Mouse (Mus musculus) C2C12 (cell line): ENCODE measurements around the gene Larp1. TPM values are rescaled to one million over a fixed set of nuclear protein-coding genes. Genes with fewer than 3 reads are reported as not detected.

Experiments
- H3K27me3 ChIP-seq: one replicate; pipeline ENCODE4 v1.6.1; 2011; ENCODE audit not compliant: control insufficient read depth, insufficient read depth, insufficient read length
- H3K36me3 ChIP-seq: one replicate; pipeline ENCODE4 v1.6.1; 2011; ENCODE audit not compliant: control insufficient read depth, insufficient read depth
- H3K4me3 ChIP-seq: one replicate; pipeline ENCODE4 v1.5.1; 2011; ENCODE audit warnings: mild to moderate bottlenecking, control low read depth; ENCODE audit not compliant: poor library complexity, insufficient read depth, severe bottlenecking
- H3K79me2 ChIP-seq: one replicate; pipeline ENCODE4 v1.6.1; 2011; ENCODE audit not compliant: control insufficient read depth, insufficient read depth
- H3K79me3 ChIP-seq: one replicate; pipeline ENCODE4 v1.6.1; 2011; ENCODE audit warnings: low read depth, control low read depth
- H3ac ChIP-seq: one replicate; pipeline ENCODE3; 2011; ENCODE audit warnings: low read depth; ENCODE audit not compliant: control insufficient read depth, insufficient read length
- CEBPB ChIP-seq: IDR thresholded peaks from one replicate; pipeline ENCODE4 v1.6.1; 2011; ENCODE audit warnings: low read depth, mild to moderate bottlenecking, control low read depth, moderate library complexity
- CTCF ChIP-seq: IDR thresholded peaks from one replicate; pipeline ENCODE4 v1.5.1; 2011; ENCODE audit not compliant: control insufficient read depth, insufficient read depth, insufficient read length
- FOSL1 ChIP-seq: IDR thresholded peaks from one replicate; pipeline ENCODE4 v1.8.0; 2011; ENCODE audit warnings: mild to moderate bottlenecking, low read length; ENCODE audit not compliant: poor library complexity, insufficient read depth, severe bottlenecking
- MAX ChIP-seq: IDR thresholded peaks from one replicate; pipeline ENCODE4 v1.6.1; 2011; ENCODE audit warnings: mild to moderate bottlenecking, control low read depth
- MYOD1 ChIP-seq: IDR thresholded peaks from one replicate; pipeline ENCODE4 v1.6.1; 2011; ENCODE audit warnings: low read depth; ENCODE audit not compliant: control insufficient read depth, insufficient read length
- MYOG ChIP-seq: IDR thresholded peaks from one replicate; pipeline ENCODE4 v1.6.1; 2011; ENCODE audit not compliant: control insufficient read depth, insufficient read length; ENCODE audit errors: extremely low read depth
- USF1 ChIP-seq: IDR thresholded peaks from one replicate; pipeline ENCODE4 v1.6.1; 2011; ENCODE audit warnings: low read depth, mild to moderate bottlenecking, control low read depth, moderate library complexity
- long read RNA-seq, 2 experiments: library from polyadenylated mRNA; unstranded; transcript quantifications; one replicate each; pipeline ENCODE4 v2.0.0; 2019 to 2020
- polyA plus RNA-seq: library from polyadenylated mRNA; unstranded; fragments of >200 nt; fragmentation: generic; extraction: Trizol; gene quantifications from one replicate; pipeline ENCODE4 v1.2.1, GENCODE M21; 2012; ENCODE audit warnings: missing spikeins

Larp1 gene
- 59.4 TPM for polyA plus RNA-seq
- long read RNA-seq, experiment 1, partial matches to known transcripts, result 2 of 16 reads
- long read RNA-seq, experiment 1, other reads (novel, unspliced or antisense), result 14 of 16 reads
- long read RNA-seq, experiment 2, partial matches to known transcripts, result 1 of 22 reads
- long read RNA-seq, experiment 2, other reads (novel, unspliced or antisense), result 21 of 22 reads

GRCm38 (mm10) chr11:58009051-58009515 is at the start of gene Larp1:
TSS of gene Larp1 (plus strand) at chr11:58009064.
- TF ChIP-seq USF1 (no peak), CEBPB (no peak), FOSL1 (no peak), MYOG (no peak), MYOD1 (no peak), MAX (no peak), CTCF (no peak)

GRCm38 (mm10) chr11:57959924-57960323 is 48.9 kb upstream of the Larp1 start:
- TF ChIP-seq USF1, result no peak
- no peak for TF ChIP-seq CTCF
- no peak for TF ChIP-seq MYOD1
- TF ChIP-seq MYOG, result no peak
- no peak for TF ChIP-seq MAX
- no peak for TF ChIP-seq FOSL1
- no peak for TF ChIP-seq CEBPB
- Histone ChIP-seq H3K79me2 (no peaks in the 10 kb centered on the region), H3ac (no peak overlapping the region), H3K36me3 (no peaks in the 10 kb centered on the region), H3K27me3 (no peaks in the 10 kb centered on the region), H3K79me3 (no peaks in the 10 kb centered on the region), H3K4me3 (no peak overlapping the region)

More at GRCm38 (mm10) chr11:58009051-58009515, at the start of gene Larp1:
- H3ac ChIP-seq, result peak within 1 kb of the TSS; percentile 99
- no peaks in the 10 kb centered on the region for H3K36me3 ChIP-seq
- peaks cover 65% of the 10 kb centered on the region for H3K79me2 ChIP-seq
- peaks cover 48% of the 10 kb centered on the region for H3K79me3 ChIP-seq
- H3K4me3 ChIP-seq, result peak within 1 kb of the TSS; percentile 87
- no peaks in the 10 kb centered on the region for H3K27me3 ChIP-seq

- H3K36me3 ChIP-seq, result no peaks in the 10 kb centered on the region
- H3K4me3 ChIP-seq, result peak overlapping the region; percentile 40
- H3K79me3 ChIP-seq, result no peaks in the 10 kb centered on the region
- TF ChIP-seq MYOD1, result no peak
- no peak for TF ChIP-seq USF1
- TF ChIP-seq MAX, result no peak
- no peak for TF ChIP-seq CEBPB
- H3K79me2 ChIP-seq, result no peaks in the 10 kb centered on the region
- H3ac ChIP-seq, result peak overlapping the region; percentile 69
- H3K27me3 ChIP-seq, result no peaks in the 10 kb centered on the region
Measured at GRCm38 (mm10) chr11:57962382-57963285, 46.2 kb upstream of the Larp1 start.

- no peaks in the 10 kb centered on the region for H3K36me3 ChIP-seq
- TF ChIP-seq MYOG (no peak), USF1 (no peak), MYOD1 (no peak), CTCF (no peak), CEBPB (no peak)
- no peaks in the 10 kb centered on the region for H3K27me3 ChIP-seq
- no peaks in the 10 kb centered on the region for H3K79me2 ChIP-seq
- H3ac ChIP-seq, result no peak overlapping the region
- no peak overlapping the region for H3K4me3 ChIP-seq
- no peaks in the 10 kb centered on the region for H3K79me3 ChIP-seq
Measured at GRCm38 (mm10) chr11:57963291-57963870, 45.5 kb upstream of the Larp1 start.

- peak; percentile 81 for TF ChIP-seq MYOD1
- TF ChIP-seq USF1, result no peak
- Histone ChIP-seq H3K36me3 (no peaks in the 10 kb centered on the region), H3ac (no peak overlapping the region), H3K27me3 (no peaks in the 10 kb centered on the region), H3K79me2 (no peaks in the 10 kb centered on the region), H3K4me3 (no peak overlapping the region), H3K79me3 (no peaks in the 10 kb centered on the region)
Measured at GRCm38 (mm10) chr11:57966630-57967029, 42.2 kb upstream of the Larp1 start.

GRCm38 (mm10) chr11:57968301-57968700 is 40.6 kb upstream of the Larp1 start:
- no peaks in the 10 kb centered on the region for H3K79me3 ChIP-seq
- no peaks in the 10 kb centered on the region for H3K27me3 ChIP-seq
- H3ac ChIP-seq, result no peak overlapping the region
- no peaks in the 10 kb centered on the region for H3K79me2 ChIP-seq
- H3K36me3 ChIP-seq, result no peaks in the 10 kb centered on the region
- H3K4me3 ChIP-seq, result no peak overlapping the region
- TF ChIP-seq CEBPB (no peak), FOSL1 (no peak), MYOG (no peak), CTCF (no peak), MAX (no peak), USF1 (no peak), MYOD1 (no peak)
